Mouse (Mus musculus) c-Kit-positive CD71-positive TER-119-negative erythroid progenitor cells, embryonic 14.5 days (primary cell): ENCODE measurements around the gene Pth.

Source experiments
- DNase-seq: peaks from one replicate; pipeline ENCODE4 v3.0.0-alpha.2; 2013; ENCODE audit warnings: low read depth

Pth gene

GRCm38 (mm10) chr7:113388470-113388869 is at the start of gene Pth:
Pth (minus strand) TSS chr7:113388570.
- no peak for DNase-seq

- no peak for DNase-seq
Measured at GRCm38 (mm10) chr7:113436312-113436711, 47.9 kb upstream of the Pth start.

DNA sequence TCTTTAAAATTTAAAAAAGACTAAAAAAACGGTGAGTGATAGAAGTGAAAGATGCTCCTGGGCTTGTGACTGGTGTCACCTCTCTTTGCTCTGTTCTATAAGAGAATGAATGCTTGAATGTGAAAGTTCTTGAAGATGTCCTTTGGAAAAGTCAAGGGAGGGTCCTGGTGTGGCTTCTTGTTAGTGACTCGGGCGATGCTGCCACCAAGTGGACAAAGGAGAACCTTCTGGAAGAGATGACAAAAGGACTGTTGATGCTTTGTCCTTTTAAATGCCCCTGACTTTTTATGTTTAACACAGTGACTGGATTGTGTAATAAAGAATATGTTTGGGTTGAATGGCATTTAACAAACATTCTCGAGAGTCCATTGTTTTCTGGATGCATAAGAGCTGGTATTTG is 45.9 kb upstream of the Pth start:
- no peak for DNase-seq

GRCm38 (mm10) chr7:113433451-113433850 is 45.1 kb upstream of the Pth start:
- DNase-seq = no peak

DNA sequence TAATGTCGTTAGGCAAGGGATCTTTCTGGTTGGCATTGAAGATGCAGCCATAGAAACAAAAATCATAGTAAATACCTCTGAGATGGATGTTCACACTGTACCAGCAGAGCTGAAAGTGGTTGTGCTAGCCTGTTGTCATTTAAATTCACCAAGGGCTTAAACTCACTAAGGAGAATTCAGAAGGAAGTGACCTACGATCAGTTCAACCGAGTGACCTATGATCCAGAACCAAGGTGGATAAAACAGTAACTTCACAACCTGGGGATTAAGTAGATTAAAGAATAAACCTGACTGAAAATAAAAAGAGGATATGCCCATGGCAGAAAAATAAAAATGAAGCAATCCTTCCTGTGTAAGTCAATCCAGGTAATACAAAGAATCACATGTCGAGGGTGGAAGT is 44.5 kb upstream of the Pth start:
- no peak for DNase-seq

GRCm38 (mm10) chr7:113420771-113421170 is 32.4 kb upstream of the Pth start:
- DNase-seq = no peak

DNA sequence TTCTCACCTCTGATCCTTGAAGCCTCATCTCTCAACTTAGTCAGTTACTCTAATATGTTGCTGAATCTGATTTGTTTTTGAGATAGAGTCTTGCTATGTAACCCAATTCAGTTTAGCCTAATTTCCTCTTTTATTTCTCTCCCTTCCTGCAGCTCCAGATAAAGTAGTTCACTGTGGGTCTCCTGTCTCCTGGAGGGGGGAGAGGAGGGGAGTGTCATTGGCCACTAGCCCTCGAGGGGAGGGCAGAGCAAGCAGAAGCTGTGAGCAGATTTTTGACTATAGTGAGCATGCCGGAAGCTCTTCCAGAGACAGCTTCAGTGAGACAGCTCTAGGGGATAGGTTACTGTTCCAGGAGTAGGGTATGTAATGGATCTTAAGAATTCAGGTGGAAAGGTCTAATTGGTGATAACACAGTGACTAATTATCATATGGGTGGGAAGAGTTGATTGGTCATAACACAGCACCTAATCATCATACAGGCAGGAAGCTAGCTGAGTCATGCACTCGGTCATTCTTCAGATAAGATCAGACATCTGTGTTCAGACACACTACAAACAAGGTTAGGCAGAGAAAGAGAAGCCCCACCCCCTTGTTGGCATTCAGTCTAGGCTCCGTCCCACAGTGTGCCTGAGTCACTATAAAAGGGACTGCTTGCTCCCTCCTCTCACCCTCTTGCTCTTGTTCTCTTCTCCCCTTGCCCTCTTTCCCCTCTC is 30.9 kb upstream of the Pth start:
- DNase-seq = peak; percentile 59

GRCm38 (mm10) chr7:113416536-113416935 is 28.2 kb upstream of the Pth start:
- no peak for DNase-seq

GRCm38 (mm10) chr7:113415256-113415655 is 26.9 kb upstream of the Pth start:
- DNase-seq = no peak

DNA sequence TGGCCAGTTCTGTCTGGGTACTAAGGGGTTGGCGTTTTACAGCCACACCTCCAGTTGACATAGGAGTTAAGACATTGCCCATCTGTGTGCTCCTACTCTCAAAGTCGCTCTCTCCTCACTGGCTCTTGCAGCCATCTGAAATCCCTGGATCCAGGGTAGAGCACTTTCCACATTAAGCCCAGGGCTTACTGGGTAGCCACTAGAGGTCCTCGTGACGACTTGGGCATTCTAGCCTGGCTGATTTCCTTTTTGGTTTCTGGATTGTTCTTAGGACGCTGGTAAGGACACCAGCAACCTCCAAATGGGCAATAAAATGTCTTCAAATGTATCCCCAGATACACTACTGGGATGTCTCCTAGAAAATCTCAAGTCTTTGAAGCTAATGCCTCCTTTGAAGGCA is 20.3 kb upstream of the Pth start:
- no peak for DNase-seq

GRCm38 (mm10) chr7:113398083-113398482 is 9.7 kb upstream of the Pth start:
- no peak for DNase-seq

DNA sequence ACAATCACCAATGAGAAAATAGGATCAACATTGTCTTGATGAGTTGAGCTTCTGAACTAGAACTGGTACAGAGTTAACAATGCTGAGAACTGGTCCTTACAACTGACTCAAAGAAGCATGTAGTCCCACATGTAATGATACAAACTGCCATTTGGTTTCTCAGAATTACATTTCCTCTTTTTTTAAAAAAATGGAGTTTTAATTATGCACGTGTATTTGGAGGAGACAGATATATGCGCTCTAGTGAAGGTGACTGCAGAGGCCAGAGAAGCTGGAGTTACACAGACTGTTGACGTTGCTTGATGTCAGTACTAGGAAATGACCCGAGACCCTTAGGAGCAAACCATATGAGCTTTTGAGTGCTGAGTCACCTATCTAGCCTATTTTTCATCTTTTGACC is 8.3 kb upstream of the Pth start:
- DNase-seq = no peak

GRCm38 (mm10) chr7:113391619-113392018 is 3.2 kb upstream of the Pth start:
- no peak for DNase-seq

DNA sequence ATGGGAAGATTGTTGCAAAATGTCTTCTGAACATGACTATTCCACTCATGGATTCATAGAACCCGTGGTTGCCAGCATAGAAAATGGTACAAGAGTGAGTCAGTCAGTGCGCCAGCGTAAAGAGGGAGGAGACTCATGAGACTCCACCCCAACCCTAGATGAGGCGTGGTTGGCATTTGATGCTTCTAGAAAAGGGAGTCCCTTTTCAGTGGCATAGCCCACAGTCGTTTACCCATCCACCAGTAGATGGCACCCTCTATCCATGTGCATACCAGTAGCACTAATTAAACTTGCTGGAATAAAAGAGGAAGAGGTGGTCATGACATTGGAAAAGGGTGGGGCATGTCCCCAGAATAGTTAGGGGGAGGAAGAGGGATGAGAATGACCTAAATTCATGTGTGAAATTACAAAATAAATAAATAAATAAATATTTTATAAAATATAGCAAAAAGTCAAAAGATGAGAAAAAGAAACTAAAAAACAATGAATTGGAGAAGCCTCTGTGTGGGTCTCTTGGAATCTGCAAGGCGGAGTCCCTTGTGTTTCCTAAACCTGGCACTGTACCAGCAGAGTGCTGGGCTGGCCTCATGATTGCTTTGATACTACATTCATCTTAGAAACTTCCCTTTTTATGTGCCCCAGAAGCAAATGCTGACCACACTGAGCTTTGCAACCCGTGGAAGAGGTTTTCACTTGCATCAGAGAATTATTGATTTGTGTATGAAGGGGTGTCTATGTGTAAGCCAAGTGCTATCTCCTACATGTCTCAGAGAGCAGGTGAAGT is 10.3 kb downstream of the Pth start:
- DNase-seq = peak; percentile 90

- DNase-seq = no peak
Measured at GRCm38 (mm10) chr7:113372682-113373081, 15.7 kb downstream of the Pth start.

DNA sequence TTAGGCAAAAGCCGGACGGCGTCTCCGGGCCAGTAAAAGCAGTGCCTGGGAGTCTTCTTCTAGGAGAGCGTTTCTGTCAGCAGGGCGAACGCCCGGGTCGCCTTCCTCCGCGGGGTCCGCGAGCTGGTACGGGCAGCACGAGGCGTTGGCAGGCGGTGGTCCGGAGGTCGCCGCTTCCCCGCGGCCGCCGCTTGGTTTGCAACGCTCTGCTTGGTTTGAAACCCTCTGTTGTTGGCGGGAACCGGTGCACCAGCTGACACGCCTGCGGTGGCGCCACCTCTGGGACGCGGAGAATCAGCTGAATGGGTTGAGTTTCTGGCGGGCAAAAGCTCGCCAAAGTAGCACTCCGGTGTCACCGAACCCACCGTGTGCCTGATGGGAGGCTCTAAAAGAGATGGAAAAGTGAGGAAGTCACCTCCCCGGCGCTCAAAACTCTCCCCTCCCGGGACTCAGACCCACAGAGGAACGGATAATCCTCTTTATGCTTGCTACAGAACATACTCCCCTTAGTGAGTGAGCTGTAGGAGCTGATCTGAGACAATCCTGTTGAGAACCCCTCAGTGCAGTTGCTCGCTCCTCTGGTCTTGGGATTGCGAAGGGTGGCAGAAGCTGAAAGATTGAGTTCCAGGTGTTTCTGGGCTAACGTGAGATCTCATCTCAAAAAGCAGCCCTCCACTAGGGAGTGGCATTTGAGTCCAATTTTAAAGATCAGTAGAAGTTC is 18.6 kb downstream of the Pth start:
- peak; percentile 64 for DNase-seq

DNA sequence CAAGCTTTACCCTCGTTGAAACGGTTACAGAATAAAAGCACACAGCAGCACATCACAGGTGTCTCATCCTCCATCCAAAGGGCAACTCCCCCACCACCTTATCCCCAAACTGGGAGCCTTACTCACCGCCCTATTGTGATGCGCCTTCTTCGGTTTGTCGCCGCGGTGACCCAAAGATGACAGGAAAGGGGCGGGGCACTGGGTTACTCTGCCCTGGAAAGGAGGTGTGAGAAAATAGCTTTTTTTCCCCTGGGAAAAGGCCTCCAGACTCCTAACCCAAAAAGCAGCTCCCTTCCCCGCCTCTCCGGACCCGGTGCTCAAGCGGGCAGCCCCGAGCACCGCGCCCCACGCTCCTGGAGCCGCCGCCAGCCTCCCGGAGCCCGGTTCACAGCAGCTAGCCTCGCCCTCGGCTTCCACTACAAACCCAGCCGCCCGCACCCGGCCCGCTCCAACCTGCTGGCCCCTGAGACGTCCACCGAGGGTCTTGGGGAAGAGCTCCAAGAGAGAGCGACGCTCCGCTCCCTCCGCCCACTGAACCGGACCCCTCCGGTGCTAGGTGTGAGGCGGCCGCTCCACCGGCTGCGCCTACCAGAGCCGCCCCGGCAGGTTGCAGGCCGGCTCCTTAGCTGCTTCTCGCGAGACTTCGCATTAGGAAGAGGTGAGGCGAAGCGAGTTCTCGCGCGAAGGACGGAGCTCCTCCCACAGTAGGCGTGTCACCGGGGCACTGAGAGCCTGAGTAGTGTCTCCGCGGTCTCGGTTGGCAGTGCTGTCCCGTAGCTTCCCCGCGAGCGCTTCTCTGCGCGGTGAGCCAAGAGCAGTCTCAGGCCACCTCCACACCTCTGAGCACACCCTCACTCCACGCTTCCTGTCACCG is 19.4 kb downstream of the Pth start, which contains the start of gene Btbd10:
Btbd10 (minus strand) TSS at position 647 of the 874 bp plus-strand sequence.
- DNase-seq = peak; percentile 97

- DNase-seq = no peak
Measured at GRCm38 (mm10) chr7:113367440-113367839, 20.9 kb downstream of the Pth start.

DNA sequence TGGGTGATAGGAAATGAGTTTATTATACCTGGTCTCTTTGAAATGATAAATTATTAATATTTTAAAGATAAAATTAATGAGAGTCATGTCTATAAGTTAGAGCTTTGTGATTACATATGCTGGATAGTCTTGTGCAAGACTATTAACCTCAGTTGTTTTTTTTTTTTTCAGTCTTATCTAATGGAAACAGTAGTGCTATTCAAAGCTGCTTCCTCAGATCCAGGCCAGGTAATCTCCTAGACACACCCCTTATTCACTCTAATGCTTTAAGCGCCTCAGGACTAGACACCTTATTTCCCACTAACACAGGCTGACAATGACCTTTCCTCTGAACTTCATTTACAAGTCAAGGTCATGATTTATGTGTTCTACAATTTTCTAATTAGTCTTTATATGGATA is 39.3 kb downstream of the Pth start:
- peak; percentile 56 for DNase-seq

- DNase-seq = no peak
Measured at GRCm38 (mm10) chr7:113347694-113348093, 40.7 kb downstream of the Pth start.

GRCm38 (mm10) chr7:113347271-113347670 is 41.1 kb downstream of the Pth start:
- no peak for DNase-seq
